Mouse (Mus musculus) neutrophil, adult 5-6 weeks (primary cell): Measurements from ENCODE around the gene Tfam. TPM values are rescaled to one million over a fixed set of nuclear protein-coding genes. Genes with fewer than 3 reads are reported as not detected.

Experiments used
- ATAC-seq: fragments of 151-379, 151-347 bp; 2 replicates; pipeline ENCODE4 v1.8.0; 2017; ENCODE audit warnings: mild to moderate bottlenecking, moderate TSS enrichment; ENCODE audit not compliant: insufficient number of reproducible peaks, poor library complexity, low FRiP score, severe bottlenecking; ENCODE audit errors: extremely low read depth
- total RNA-seq: library from RNA; stranded (forward); fragments of 200-1000 nt; gene quantifications from 2 replicates; pipeline ENCODE4 v1.2.3, GENCODE M21; 2017

The Tfam gene
- total RNA-seq: 83.7 and 91.0 TPM in 2 replicates

DNA sequence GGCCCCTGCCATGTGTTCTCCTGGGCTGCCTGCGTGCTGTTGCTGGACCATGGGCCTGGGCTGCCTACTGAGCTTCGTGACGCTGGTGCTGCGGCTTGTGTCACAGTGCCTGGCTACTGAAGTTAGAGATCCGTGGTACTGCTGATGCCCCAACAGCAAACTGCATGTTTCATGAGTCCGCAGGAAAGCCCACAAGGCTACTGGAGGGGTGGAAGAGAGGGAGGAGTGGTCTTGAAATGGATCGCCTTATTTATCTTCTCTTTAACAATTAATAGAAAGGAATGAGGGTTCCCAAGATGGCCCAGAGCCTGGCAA, at the start of gene Tfam:
Gene Tfam (minus strand): TSS at position 41 of the 315 bp plus-strand sequence.
- no peak for ATAC-seq

DNA sequence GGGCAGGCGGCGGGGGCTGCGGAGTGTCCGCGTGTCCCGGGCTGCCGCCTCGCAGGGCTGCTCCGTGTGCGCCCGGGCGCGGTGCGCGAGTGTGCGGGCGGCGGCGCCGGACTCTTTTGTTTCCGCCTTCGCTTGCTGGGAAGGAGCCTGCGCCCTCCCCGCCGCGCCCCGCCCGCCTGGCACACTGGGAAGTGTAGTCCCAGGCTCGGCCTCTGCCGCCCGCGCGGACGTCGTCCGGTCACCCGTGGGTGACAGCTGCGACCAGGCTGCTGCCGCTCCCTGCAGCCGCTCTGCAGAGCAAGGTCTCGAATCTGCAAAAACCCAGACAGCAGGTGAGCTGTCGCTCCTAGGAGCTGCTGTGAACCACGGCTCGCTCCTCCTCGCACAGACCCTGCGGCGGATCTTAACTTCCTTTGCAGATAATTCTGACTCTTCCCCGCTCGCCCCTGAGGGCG, 47.1 kb upstream of the Tfam start, which contains the start of gene Ube2d1:
Gene Ube2d1 (minus strand): TSS at position 137 of the 455 bp plus-strand sequence.
- peak; percentile 78 for ATAC-seq

DNA sequence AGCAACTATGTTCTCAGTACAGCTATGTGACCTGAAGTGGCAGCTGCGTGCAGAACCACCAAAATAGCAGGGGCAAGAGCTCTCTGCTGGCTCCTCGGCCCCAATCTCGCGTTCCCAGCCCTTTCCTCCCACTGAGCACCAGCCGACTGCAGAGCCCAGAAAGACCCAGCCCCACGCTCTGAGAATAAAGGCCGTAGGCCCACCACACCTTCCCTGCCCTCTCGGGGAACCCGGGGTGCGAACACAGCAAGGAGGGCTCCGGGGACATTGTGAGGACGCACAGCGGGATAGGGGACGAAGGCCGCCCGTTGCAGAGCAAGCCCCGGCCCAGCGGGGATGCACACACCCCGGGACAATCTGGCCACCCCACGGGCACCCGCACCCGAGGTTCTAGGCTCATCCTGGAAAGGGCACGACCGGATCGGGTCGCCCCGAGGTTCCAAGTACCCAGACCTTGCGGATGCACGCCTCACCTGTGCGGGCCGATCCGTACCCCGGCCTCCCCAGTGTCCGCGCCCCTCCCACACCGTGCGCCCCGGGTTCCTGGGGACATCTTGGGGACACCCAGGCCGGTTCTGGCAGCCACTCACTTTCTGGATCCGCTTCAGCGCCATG, 46.5 kb upstream of the Tfam start:
- no peak for ATAC-seq

DNA sequence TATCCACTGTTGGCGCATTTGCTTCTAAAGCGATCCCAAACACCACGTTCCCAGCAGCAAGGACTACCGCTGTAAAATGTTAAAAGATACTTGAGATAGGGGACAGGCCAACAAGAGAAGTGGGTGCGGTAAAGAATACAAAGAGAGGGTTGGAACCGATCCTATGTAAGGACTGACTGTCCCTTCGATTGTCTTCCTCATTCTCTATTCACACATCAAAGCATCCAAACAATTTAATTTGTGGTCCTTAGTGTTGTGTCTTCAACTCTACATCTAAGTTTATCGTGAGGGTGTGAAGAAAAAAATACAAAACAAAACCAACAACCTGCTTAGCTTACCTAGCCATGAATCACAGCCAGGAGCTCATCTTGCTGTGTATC, 46.0 kb upstream of the Tfam start:
- no peak for ATAC-seq

DNA sequence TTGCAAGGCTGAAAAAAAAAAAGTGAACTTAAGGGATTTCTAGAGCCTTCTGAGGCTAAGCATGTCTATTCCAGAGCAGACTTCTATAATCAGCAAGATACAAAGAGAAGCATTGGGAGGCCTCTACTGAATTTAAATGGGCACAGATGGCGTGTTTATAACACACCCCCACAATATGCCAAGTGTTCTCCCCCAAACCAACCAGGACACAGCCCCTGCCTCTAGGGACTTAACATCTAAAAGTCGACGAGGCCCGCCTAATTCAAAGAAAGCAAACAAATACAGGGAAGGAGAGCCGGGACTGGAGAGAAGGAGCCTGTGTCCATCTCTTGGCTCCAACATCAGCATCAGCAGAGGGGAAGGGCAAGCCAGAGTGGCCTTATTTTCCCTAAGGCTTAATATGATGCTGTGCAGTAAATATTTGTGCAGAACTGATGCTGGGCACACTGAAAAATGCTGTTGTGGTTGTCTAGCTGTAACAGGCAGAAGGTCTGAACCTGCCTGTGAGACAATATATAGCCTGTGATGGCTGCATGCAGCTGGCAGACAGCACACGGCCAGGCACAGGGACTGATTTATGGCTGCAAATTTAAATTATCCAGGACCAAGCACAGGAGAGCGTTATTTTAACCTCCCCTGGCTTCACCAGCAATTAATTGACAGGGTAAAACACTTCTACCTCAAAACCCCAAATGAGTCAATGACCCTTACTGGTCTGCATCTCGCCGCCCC, 35.1 kb upstream of the Tfam start:
- no peak for ATAC-seq

DNA sequence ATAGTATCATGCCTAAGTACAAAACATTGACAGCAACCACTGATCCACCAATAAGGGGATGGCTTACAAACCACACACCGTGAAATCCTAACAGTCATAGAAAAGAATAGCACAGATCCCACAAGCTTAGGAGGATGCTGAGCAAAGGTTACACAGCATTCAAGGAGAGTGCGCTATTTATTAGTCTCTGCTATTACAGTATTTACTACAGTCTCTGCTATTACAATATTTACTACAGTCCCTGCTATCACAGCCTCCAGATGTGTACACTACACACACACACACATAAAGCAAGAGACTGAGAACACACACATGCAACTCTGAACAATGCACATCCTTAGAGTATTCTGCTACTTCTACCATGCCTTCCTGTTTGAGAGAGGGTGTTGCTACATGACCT, 29.9 kb upstream of the Tfam start:
- no peak for ATAC-seq

DNA sequence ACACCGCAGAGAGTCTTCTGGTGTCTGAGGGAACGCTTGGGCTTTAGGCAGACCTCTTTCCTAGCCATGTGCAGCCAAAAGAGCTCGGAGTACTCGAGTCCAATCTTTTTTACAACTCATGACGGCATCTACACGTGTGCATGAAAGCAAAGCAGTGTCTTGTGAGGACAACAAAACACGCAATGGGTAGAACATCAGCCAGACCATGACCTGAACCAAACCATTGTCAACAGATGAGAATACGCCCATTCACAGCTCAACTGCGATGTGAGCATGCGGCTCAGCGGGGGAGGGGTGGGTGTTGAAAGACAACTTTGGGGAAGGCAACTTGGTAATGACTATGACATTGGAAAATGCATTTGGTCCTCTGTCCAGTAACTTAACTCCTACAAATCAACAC, 29.4 kb upstream of the Tfam start:
- ATAC-seq: no peak

DNA sequence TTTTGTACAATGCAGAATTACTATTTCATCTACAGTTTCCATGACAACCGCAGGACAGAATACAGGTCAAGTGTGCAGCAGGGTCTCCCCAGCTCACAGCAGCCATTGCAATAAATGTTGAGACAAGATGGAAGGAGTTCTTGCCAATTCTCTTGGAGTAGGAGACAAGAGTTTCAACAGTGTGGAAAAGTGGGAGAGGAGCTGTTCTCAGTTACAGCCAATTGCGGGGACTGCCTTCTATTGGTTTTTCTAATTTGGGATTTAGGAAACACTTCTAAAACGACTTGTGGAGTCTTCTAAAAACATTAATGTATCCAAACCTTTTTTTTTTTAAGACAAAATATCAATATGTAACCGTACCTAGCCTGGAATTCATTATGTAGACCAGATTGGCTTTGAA, 27.0 kb upstream of the Tfam start:
- ATAC-seq: no peak

DNA sequence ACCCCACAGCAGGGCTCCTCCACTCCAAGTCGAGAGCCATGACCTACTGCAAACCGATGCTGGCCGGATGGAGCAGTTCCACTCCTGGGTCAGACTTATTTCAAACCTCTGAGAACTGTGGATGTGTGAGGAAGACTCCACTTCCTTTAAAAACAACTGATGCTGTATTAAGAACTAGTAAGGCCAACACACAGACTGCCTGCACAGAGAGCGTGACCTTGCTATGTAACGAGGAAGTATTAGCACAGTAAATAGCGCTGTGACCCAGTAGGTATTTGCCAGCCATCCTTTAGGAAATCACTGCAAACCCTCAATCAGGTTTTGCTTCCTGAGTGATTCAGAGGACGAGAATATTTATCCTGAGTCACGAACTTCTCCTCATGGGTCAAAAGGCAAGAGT, 23.6 kb upstream of the Tfam start:
- ATAC-seq: no peak

DNA sequence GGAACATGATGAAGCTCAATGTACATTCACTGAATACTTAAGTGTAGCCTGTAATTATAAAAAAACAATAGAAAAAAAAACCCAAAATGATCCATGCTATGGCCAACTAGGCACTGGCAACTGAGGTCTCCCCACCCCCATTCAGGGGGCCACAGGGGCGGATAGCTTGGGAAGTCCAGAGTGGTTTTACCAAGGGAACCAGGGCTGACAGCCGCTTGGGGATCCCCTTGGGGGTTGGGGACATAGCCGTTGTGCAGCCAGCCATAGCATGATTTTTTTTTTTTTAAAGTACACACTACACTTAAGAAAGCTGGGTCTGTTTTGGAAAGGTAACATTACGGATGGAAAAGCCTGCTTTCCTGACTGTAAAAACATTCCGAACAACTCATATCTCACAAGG, 20.9 kb upstream of the Tfam start:
- peak; percentile 42; the same call in 1 of the 2 replicates for ATAC-seq

DNA sequence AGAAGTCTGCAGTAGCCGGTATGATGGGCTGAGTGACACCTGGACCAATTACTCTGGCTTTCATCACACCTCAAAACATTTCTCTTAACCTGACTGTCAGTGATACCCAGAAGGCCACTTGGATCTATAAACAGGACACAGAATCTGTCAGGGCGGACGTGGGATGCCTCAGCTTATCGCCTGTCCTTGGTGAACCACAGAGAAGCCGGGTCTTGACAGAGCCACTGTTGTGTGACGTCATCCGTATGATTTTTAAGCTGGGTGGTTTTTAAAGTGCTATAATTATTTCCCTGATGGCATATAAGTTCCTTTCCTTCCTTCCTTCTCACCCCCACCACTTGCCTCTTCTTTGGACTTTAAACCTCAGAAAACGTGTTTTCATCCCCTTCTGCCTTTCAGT, 20.4 kb upstream of the Tfam start:
- peak; percentile 67; the same call in 1 of the 2 replicates for ATAC-seq

DNA sequence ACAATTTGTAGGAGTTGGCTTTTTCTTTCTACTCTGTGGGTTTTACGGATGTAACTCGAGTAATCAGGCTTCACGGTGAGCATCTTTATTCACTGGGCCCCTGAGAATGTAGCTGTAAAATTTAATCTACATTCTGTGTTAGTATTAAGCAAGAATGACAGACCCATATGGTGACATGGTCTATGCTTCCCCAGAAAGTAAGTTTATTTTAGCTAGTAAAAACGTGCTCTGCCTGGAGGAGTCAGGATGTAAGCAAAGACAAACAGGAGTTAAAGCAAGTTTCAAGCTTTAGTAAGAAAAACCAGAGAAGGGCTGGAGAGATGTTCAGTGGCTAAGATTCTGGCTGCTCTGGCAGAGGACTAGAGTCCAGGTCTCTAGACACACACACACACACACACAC, 15.1 kb upstream of the Tfam start:
- no peak for ATAC-seq

DNA sequence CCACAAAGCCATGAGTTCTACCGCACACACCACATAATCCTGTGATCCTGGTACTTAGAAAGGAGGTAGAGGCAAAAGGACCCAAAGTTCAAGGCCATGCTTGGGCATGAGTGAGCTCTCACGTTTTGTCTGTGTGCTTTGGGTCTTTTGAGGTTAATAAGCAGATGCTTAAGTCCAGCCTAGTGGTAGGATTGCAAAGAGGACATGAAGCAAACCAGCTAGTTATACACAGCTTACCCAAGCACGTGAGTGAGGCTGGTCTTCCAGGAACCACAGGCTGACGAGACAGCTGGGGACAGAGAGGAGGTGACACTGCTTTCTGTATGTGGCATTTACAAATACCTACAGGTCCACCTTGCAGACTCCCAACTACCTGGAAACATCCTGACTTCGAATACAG, 14.3 kb upstream of the Tfam start:
- ATAC-seq: no peak

DNA sequence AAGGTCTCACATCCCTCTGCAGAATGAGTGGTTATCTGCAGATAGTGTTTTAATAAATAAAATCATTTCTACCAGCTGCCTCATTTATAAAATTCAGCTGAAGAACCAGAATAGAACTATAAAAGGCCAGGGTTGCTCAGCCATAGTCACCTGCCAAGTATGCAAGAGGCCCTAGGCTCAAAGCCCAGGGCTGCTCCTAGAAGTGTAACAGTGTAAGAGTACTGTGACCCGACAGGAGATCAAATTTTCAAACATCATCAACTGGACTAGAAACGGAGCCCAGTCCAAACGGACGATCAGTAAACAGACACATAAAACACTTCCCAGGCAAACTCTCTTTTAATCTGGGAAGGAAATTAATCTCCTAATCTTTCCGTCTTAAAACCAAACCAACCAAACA, 13.8 kb upstream of the Tfam start:
- ATAC-seq: no peak

DNA sequence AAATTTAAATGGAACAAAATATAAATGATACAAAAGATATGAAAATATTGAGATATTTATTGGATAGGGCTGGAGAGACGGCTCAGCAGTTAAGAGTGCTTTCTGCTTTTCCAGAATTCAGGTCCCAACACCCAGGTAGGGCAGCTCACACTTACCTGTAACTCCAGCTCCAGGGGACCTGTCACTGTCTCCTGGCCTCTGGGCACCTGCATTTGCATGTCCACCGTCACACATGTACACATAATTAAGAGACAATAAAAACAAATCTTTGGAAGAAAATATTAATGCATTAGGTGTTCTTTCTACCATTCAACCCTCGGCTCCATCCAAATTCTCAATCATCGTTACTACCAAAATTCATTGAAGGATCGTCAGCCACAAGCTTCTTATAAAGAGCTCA, 13.2 kb upstream of the Tfam start:
- ATAC-seq: no peak

DNA sequence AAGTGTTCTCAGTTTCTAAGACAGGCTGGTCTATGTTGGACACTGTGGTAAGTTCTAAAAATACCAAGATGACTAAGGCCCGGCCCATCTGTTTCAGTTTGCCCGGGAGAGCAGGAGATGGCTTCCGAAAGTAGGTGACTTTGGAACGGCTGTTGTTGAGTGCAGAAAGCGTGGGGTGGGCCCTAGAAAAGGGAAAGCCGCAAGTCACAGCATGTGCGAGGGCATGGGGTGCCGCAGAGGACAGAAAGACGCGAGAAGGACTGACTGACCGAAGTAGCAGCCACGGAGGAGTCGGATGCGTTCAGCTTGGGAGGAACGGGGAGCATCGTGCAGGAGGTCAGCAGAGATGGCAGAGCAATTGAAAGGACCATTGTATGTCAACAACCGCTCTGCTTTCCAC, 12.4 kb upstream of the Tfam start:
- no peak for ATAC-seq

DNA sequence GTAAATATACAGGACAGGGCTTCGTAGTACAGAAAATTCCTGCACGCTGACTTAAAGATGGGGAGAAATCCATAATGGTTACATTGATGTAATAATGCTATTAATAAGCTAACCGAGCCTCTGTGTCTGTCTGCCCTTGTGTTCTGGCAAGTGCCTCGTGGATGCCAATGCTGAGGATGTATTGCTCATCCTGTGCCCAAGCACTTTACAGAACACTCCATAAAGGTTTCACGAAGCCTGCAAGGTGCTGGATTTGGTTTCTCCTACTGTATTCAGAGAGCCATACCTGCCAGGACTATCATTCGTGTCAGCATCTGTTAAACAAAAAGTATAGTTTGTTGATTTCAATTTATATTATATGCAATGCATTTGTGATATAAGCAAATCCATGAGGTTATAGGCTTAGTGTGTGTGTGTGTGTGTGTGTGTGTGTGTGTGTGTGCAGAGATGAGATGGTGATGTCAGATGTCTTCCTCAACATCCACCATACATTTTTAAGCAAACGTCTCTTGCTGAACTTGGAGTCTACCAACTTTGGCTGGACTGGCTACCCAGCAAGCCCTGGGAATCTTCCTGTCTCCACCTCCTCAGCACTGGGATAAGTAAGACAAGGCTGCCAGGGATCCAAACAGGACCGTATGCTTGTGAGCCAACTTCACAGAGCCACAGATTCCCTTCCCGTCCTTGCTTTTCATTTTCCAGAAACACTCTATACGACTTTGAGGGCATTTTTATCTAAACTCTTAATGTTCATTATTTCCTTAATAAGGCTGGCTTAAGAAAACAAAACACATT, 11.2 kb upstream of the Tfam start:
- ATAC-seq: no peak

DNA sequence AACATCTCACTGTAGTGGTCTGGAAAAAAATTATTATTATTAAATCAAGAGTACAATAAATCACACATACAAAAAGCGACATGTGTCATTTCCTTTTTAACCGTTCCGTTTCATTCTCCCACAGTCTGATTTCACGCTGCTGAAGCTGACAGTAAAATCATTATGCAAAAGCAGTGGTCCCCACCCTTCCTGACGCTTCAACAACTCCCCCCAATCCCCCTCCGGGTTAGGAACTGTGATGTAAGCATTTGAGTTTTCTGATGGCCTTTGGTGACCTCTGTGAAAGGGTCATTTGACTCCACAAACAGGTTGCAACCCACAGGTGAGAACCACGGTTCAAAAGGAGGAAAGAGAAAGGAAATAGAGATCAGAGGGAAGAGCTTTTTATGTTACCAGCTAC, 8.9 kb upstream of the Tfam start:
- ATAC-seq: peak; percentile 83

DNA sequence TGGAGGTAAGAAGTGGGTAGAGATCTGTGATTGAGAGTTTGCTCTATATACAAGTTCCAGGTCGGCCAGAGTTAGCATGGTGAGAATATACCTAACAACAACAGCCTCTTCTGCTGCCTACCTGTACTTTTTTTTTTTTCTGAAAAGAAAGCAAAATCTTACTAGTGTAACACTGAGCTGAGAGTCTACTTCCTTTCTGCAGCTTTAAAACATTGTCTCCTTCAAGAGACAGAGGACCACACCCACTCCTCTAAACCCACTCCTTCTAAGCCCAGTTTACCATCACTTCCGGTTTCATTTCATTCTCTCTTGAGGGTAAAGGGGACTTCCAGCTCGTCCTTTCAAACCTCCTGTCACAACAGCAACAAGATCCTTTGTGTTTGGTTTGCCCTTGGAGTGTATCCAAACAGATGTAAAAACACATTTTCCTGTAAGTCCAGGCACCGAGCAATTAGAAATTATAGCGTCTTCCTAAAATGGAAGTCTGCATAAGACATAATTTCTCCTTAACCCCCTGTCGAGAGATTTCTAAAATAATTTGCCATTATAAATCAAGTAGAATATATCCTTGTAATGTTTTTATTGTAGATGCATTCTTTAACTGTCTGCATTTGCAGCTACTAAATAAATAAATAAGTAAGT, 1.5 kb upstream of the Tfam start:
- peak; percentile 74 for ATAC-seq
